Mouse (Mus musculus): ENCODE measurements around the gene Fam131a. TPM values are rescaled to one million over a fixed set of nuclear protein-coding genes. Genes with fewer than 3 reads are reported as not detected.
"Not testable (repeated sequence)": the region's sequence is repeated elsewhere in the genome, so short reads cannot be mapped to it uniquely, and the experiment has no call there.

Fam131a gene
- polyA plus RNA-seq (2015; fragmentation: Nextera tagmentation; extraction: Ambion mirVana): 32.7 and 35.1 TPM in 2 replicates

DNA sequence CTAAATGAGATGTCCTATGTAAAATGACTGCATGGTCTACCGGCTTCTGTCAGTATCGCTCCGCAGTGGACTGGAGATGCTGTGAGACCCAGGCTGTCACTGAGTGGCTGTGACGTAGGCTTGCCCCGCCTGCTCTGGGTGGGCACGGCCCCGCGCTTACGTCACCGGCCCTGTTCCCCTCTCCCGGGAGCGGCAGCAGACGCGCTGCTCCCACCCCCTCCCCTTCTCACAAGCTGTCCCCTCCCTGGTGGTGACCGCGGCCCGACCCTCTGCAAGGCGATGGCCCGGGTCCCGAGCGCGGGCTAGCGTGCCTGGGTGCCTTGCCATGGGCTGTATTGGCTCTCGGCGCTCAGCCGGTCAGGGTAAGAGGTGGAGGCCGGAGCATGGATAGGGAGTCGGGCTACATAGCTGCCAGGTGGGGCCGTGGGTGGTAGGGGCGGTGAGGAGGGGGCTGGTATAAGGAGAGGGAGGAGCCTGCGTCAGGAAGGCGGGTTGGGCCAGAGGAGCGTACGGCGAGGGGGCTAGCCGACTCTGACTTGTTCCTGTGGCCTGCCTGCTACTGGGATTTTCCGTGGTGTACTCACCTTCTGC, at the start of gene Fam131a:
TSS of gene Fam131a (plus strand) at position 131 of the 591 bp plus-strand sequence.
- Histone ChIP-seq H3K9ac (peak within 1 kb of the TSS; percentile 85), H3K36me3 (peaks cover 43% of the 10 kb centered on the region), H3K27ac (peak within 1 kb of the TSS; percentile 98), H3K4me3 (peak within 1 kb of the TSS; percentile 64), H3K4me2 (peak within 1 kb of the TSS; percentile 81), H3K9me3 (no peaks in the 10 kb centered on the region), H3K4me1 (replicated peaks) (peaks cover 49% of the 10 kb centered on the region), H3K27me3 (no peaks in the 10 kb centered on the region)
- ATAC-seq (ENCODE audit: low FRiP score): peak; percentile 96
- 1% methylated on average over 37 of the region's 37 CpGs for WGBS

DNA sequence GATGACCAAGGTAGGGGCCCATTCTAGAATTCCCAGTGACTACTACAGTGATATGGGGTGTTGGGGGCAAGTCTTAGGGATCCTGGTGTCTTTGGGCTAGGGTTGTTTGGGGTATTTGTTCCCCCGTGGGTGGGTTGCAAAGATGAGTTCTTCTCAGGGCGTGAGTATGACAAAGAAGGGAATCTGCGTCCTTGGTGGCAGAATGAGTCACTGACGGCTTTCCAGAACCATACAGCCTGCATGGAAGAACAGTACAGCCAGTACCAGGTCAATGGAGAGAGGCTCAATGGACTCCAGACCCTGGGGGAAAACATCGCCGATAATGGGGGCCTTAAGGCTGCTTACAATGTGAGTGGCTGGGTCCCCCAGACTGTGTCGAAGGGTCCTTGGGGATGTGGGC, 49.1 kb upstream of the Fam131a start:
- H3K36me3 ChIP-seq: peaks cover 7% of the 10 kb centered on the region
- H3K4me1 ChIP-seq (replicated peaks): no peaks in the 10 kb centered on the region
- H3K4me2 ChIP-seq: no peak overlapping the region
- no peak overlapping the region; the same call in 1 of the 2 replicates for H3K9ac ChIP-seq
- no peak overlapping the region for H3K4me3 ChIP-seq
- 89% methylated on average over 7 of the region's 7 CpGs for WGBS
- H3K9me3 ChIP-seq: no peaks in the 10 kb centered on the region
- H3K27ac ChIP-seq: no peak overlapping the region
- no peaks in the 10 kb centered on the region for H3K27me3 ChIP-seq
- no peak for ATAC-seq (ENCODE audit: low FRiP score)

DNA sequence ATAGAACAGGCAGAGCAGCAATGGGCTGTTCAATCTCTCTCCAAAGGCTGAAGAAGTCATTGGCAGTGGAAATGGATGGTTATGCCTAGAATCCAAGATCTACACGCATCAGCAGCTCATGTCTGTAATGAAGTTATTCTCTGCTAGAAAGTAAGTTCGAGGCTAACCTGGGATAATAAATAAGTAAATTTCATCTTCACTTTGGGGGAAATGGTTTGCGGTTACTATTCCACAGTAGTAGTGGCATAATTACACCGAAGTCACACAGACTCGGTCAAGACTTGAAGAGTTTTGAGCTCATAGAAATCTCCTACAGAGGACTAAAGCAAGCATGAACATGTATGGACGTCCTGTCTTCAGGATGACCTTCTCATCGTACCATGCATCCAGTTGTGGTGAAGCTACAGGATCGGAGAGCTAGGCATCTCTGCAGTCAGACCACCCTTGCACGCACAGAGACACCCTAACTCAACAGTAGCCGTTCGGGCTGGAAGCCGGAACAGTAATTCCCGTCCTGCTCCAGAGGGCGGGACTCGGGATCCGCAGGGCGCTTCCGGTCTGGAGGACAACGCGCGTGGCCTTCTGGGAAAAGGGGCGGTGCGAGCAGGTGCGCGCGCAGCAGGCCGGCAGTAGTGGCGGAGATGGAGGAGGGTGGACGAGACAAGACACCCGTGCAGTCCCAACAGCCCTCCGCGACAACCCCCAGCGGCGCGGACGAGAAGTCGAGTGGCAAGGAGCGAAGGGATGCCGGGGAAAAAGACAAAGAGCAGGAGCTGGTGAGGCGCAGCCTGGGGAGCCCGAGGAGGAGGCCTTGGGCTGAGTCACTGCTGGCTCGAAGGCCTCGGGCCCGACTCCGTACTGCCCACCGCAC, 41.7 kb upstream of the Fam131a start, which contains the start of gene Psmd2:
TSS of gene Psmd2 (plus strand) at position 577 of the 871 bp plus-strand sequence.
- Histone ChIP-seq H3K27me3 (no peaks in the 10 kb centered on the region), H3K4me2 (peak within 1 kb of the TSS; percentile 89), H3K27ac (peak within 1 kb of the TSS; percentile 83), H3K9me3 (no peaks in the 10 kb centered on the region), H3K9ac (peak within 1 kb of the TSS; percentile 96), H3K4me1 (replicated peaks) (peaks cover 24% of the 10 kb centered on the region), H3K36me3 (peaks cover 23% of the 10 kb centered on the region), H3K4me3 (peak within 1 kb of the TSS; percentile 89)
- 2% methylated on average over 46 of the region's 46 CpGs for WGBS
- ATAC-seq (ENCODE audit: low FRiP score): peak; percentile 96

DNA sequence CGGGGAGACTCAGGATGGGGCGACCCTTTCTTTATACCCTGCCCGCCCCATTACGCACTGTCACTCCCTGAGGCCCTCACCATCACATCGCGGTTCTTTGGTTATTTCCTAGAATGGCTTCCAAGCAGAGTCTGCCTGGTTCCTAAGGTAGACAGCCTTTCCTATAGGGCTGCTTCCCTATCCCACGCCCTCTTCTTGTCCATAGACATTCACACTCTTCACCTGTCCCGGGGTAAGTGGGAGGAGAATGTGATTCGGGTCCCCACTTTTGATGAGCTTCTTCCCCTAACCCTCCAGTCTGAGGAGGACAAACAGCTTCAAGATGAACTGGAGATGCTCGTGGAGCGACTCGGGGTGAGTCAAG, 41.1 kb upstream of the Fam131a start:
- H3K4me2 ChIP-seq: peak overlapping the region; percentile 89
- WGBS: 12% methylated on average over 12 of the region's 12 CpGs
- H3K27me3 ChIP-seq: no peaks in the 10 kb centered on the region
- peak overlapping the region; percentile 83 for H3K27ac ChIP-seq
- H3K4me1 ChIP-seq (replicated peaks): peaks cover 24% of the 10 kb centered on the region
- ATAC-seq (ENCODE audit: low FRiP score): no peak
- peaks cover 29% of the 10 kb centered on the region for H3K36me3 ChIP-seq
- H3K4me3 ChIP-seq: peak overlapping the region; percentile 89
- no peaks in the 10 kb centered on the region for H3K9me3 ChIP-seq
- peak overlapping the region; percentile 96 for H3K9ac ChIP-seq

DNA sequence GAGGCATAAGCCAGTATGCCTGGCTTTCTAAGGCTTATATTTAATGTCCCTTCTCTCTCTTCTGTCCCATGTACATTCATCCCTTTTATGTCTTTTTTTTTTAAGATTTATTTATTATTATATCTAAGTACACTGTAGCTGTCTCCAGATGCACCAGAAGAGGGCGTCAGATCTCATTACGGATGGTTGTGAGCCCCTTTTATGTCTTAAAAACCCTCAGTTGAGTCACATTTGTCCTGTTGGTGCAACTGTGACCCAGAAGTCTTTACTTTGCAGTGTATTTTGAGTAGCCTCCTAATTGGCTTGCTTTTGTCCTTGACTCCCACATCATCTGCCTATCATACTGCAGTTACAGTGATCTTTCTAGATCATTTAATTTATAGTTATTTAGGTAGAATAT, 39.7 kb upstream of the Fam131a start:
- Histone ChIP-seq H3K4me3 (no peak overlapping the region), H3K27me3 (no peaks in the 10 kb centered on the region), H3K36me3 (peaks cover 43% of the 10 kb centered on the region), H3K4me2 (peak overlapping the region; percentile 89), H3K9ac (no peak overlapping the region), H3K4me1 (replicated peaks) (peaks cover 24% of the 10 kb centered on the region), H3K9me3 (no peaks in the 10 kb centered on the region), H3K27ac (no peak overlapping the region)
- no peak for ATAC-seq (ENCODE audit: low FRiP score)
- WGBS: 49% methylated on average over 2 of the region's 2 CpGs

DNA sequence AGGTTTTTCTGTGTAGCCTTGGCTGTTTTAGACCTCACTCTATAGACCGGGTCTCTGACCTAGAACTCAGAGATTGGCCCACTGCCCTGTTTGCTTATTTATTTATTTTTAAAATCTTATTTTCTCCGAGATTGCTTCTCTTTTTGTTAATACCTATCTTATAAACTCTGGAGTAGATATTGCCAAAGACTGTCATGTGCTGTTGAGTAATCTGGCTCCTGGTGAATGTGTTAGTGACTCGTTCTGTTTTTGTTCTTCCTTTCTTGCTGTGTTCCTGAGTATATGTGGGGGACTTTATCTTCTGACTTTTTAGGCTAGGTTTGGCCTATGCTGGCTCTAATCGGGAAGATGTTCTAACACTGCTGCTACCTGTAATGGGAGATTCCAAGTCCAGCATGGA, 35.4 kb upstream of the Fam131a start:
- no peak for ATAC-seq (ENCODE audit: low FRiP score)
- 93% methylated on average over 4 of the region's 4 CpGs for WGBS

DNA sequence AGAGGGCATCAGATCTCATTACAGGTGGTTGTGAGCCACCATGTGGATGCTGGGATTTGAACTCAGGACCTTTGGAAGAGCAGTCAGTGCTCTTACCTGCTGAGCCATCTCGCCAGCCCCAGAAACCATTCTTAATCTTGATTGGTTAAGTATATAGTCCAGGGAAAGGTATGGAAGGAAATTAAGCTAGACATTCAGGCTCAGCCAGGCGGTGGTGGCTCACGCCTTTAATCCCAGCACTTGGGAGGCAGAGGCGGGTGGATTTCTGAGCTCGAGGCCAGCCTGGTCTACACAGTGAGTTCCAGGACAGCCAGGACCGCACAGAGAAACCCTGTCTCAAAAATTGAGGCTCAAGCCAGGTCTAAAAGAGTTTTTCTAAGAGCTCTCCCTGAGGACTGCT, 25.0 kb upstream of the Fam131a start, which contains the start of gene Eif4g1:
TSS of gene Eif4g1 (plus strand) at position 301 of the 400 bp plus-strand sequence.
- peaks cover 22% of the 10 kb centered on the region for H3K36me3 ChIP-seq
- not testable (repeated sequence) for H3K9me3 ChIP-seq; ATAC-seq (ENCODE audit: low FRiP score); H3K27me3 ChIP-seq; H3K9ac ChIP-seq; H3K4me1 ChIP-seq (replicated peaks); H3K27ac ChIP-seq; H3K4me3 ChIP-seq; H3K4me2 ChIP-seq
- WGBS: 99% methylated on average over 5 of the region's 6 CpGs

More for the DNA sequence above, 35.4 kb upstream of the Fam131a start:
- no peaks in the 10 kb centered on the region for H3K9me3 ChIP-seq
- H3K36me3 ChIP-seq: peaks cover 86% of the 10 kb centered on the region
- H3K4me3 ChIP-seq: no peak overlapping the region
- no peak overlapping the region for H3K4me2 ChIP-seq
- H3K4me1 ChIP-seq (replicated peaks): peaks cover 13% of the 10 kb centered on the region
- no peak overlapping the region for H3K9ac ChIP-seq
- H3K27ac ChIP-seq: no peak overlapping the region
- no peaks in the 10 kb centered on the region for H3K27me3 ChIP-seq

DNA sequence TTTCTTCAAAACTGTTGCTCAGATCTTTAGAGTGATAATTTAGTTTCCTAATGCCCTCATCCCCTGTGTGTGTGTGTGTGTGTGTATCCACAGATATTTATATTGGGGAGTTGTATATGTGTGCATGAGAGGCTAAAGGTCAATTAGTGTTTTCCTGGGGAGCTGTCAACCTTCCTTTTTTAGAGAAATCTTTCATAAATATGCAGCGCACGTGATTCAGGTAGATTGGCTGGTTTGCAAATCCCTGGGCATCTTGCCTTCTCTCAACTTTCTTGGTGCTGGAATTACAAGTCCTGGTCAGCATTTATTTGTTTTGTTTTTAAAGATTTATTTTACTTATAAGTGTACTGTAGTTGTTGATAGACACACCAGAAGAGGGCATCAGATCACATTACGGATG, 22.8 kb upstream of the Fam131a start:
- WGBS: 94% methylated on average over 3 of the region's 3 CpGs
- H3K27me3 ChIP-seq: no peaks in the 10 kb centered on the region

DNA sequence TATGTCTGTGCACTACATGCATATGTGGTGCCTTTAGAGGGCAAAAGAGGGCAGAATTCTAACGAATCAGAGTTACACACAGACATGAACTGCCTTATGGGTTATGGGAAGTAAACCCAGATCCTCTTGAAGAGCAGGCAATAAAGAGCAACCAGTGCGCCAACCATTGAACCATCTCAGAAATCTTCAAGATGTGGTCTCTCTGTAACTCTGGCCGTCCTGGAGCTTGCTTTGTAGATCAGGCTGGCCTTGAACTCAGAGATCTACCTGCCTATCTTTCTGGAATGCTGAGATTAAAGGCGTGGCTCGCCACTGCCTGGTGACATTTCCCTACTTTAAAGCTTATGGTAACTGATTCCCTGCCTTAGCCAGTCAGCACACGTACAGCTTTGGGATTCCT, 21.2 kb upstream of the Fam131a start:
- Histone ChIP-seq H3K9me3 (no peaks in the 10 kb centered on the region), H3K4me1 (replicated peaks) (peaks cover 26% of the 10 kb centered on the region), H3K4me3 (peak overlapping the region; percentile 82), H3K4me2 (peak overlapping the region; percentile 98), H3K36me3 (peaks cover 17% of the 10 kb centered on the region), H3K27me3 (no peaks in the 10 kb centered on the region), H3K27ac (no peak overlapping the region), H3K9ac (no peak overlapping the region)
- ATAC-seq (ENCODE audit: low FRiP score): no peak
- WGBS: 32% methylated on average over 6 of the region's 6 CpGs

More for the DNA sequence above, 22.8 kb upstream of the Fam131a start:
- Histone ChIP-seq H3K4me2 (no peak overlapping the region), H3K4me3 (no peak overlapping the region), H3K36me3 (peaks cover 2% of the 10 kb centered on the region), H3K9me3 (no peaks in the 10 kb centered on the region), H3K27ac (no peak overlapping the region), H3K9ac (no peak overlapping the region), H3K4me1 (replicated peaks) (peaks cover 23% of the 10 kb centered on the region)
- no peak for ATAC-seq (ENCODE audit: low FRiP score)

DNA sequence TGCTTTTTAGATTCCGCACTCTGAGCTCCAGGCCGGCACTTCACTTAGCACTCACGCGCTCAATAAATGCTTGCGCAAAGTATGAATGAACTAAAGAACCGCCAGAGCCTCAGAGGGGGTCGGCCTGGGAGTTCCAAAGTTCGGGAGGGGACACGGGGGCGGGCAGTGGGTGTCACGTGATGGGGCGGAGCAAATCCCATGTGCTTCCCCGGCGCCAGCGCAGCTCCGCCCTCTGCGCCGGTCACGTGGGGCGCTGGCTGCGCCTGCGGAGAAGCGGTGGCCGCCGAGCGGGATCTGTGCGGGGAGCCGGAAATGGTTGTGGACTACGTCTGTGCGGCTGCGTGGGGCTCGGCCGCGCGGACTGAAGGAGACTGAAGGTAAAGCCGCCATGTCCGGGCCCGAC, 20.5 kb upstream of the Fam131a start:
- WGBS: 0% methylated on average over 32 of the region's 38 CpGs
- peak overlapping the region; percentile 82 for H3K4me3 ChIP-seq

DNA sequence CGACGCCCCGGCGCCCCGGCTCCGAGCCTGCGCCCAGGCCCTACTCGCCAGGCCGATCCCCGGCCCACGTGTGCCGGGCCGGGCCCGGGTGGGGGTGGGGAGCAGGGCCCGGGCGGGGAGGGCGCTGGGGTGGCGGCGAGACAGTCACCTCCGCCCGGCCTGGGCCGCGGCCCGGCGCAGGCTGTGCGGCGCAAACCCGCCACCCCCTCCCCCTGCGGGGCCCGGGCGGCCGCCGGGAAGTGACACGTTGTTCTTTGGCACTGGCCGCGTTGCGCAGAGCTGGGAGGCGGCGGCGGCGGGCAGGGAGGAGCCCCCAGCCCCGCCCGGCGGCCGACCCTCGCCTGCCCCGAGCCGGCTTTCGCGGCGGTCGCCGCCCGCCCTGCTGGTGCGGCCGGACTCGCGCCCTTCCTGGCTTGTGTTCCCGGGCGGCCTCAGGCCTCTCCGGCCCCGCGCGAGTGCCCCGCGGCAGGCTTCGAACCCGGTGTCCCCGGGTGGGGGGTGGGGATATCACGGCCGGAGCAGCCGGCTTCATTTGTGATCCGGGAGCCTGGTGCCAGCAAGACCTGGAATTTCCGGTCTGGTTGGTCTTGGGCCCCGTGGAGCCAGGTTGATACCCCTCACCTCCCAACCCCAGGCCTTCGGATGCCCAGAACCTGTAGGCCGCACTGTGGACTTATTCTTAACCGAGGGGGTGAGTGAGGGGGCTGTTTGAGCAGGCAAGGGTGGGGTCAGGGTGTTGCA, 19.9 kb upstream of the Fam131a start:
- no peaks in the 10 kb centered on the region for H3K27me3 ChIP-seq
- H3K4me3 ChIP-seq: peak overlapping the region; percentile 82
- H3K4me2 ChIP-seq: peak overlapping the region; percentile 98
- peaks cover 29% of the 10 kb centered on the region for H3K4me1 ChIP-seq (replicated peaks)
- under 1% methylated on average over 41 of the region's 78 CpGs for WGBS
- H3K36me3 ChIP-seq: peaks cover 28% of the 10 kb centered on the region
- H3K27ac ChIP-seq: peak overlapping the region; percentile 93
- H3K9me3 ChIP-seq: no peaks in the 10 kb centered on the region
- H3K9ac ChIP-seq: peak overlapping the region; percentile 98
- ATAC-seq (ENCODE audit: low FRiP score): peak; percentile 90

More for the DNA sequence above, 20.5 kb upstream of the Fam131a start:
- Histone ChIP-seq H3K9ac (peak overlapping the region; percentile 98), H3K27ac (peak overlapping the region; percentile 93), H3K9me3 (no peaks in the 10 kb centered on the region), H3K36me3 (peaks cover 22% of the 10 kb centered on the region), H3K4me2 (peak overlapping the region; percentile 98), H3K4me1 (replicated peaks) (peaks cover 26% of the 10 kb centered on the region), H3K27me3 (no peaks in the 10 kb centered on the region)
- ATAC-seq (ENCODE audit: low FRiP score): peak; percentile 96
